20 mouse cellular contexts compared by ENCODE assay signal in the genomic region with DNA sequence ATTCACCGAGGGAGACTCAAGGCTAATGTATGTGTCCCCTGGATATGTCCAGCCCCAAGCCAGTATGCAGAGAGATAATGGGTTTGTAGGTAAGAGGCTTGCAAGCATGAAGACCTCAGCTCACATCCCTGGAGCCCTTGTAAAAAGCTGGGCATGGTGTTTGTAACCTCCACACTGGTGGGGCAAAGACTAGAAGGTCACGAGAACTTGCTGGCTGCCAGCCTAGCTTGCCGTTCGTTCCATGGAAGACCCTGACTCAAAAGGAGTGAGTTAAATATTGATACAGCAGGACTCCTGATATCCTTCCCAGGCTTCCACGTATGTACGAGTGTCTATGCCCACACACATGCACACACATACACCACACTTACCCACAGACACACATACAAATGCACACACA. TPM values are rescaled to one million over a fixed set of nuclear protein-coding genes. Genes with fewer than 3 reads are reported as not detected.
"Had no signal": no experiment of that assay in that cellular context is flagged by ENCODE, and none has a peak within 500 bp of the region (broad histone marks: within the 10 kb centered on the region; RNA-seq: fewer than 3 reads in every experiment).

No protein-coding gene starts in this region.

- H3K36me3 ChIP-seq: lung, embryonic 15.5 days; midbrain, embryonic 12.5 days; midbrain, embryonic 15.5 days; neural tube, embryonic 12.5 days; stomach, embryonic 15.5 days had no signal

- ATAC-seq: liver, postnatal 0 days; lung, postnatal 0 days; midbrain, embryonic 15.5 days had no signal

- H3K9me3 ChIP-seq: lung, embryonic 15.5 days; midbrain, embryonic 12.5 days; midbrain, embryonic 15.5 days; neural tube, embryonic 12.5 days; stomach, embryonic 15.5 days had no signal

- H3K9ac ChIP-seq: liver, postnatal 0 days; lung, embryonic 15.5 days; midbrain, embryonic 12.5 days; midbrain, embryonic 15.5 days; neural tube, embryonic 12.5 days; stomach, embryonic 15.5 days had no signal

- DNase-seq: liver, postnatal 0 days; lung, adult 2 months; lung, postnatal 14 days; lung, postnatal 36 days; right cerebral cortex, postnatal 14 days; thymus, adult 2 months; thymus, postnatal 25 days; thymus, postnatal 4 days had no signal

- H3K4me3 ChIP-seq: lung, embryonic 15.5 days; megakaryocyte, embryonic 14.5 days; midbrain, embryonic 12.5 days; midbrain, embryonic 15.5 days; neural tube, embryonic 12.5 days; stomach, embryonic 15.5 days had no signal

- H3K27me3 ChIP-seq: lung, embryonic 15.5 days; midbrain, embryonic 12.5 days; midbrain, embryonic 15.5 days; neural tube, embryonic 12.5 days; stomach, embryonic 15.5 days had no signal

- H3K27ac ChIP-seq: lung, embryonic 15.5 days; macrophage; midbrain, embryonic 12.5 days; midbrain, embryonic 15.5 days; neural tube, embryonic 12.5 days; stomach, embryonic 15.5 days; stomach, postnatal 0 days had no signal

- H3K4me1 ChIP-seq: lung, embryonic 15.5 days; megakaryocyte, embryonic 14.5 days; neural tube, embryonic 12.5 days; stomach, embryonic 15.5 days had no signal

- H3K4me2 ChIP-seq: lung, embryonic 15.5 days; midbrain, embryonic 12.5 days; midbrain, embryonic 15.5 days; neural tube, embryonic 12.5 days; stomach, embryonic 15.5 days had no signal

RNA-seq across cellular contexts. Expression of a gene that starts 38.5 kb away (rescaled TPM):
- polyA plus RNA-seq: liver, postnatal 0 days; lung, adult 2 months; lung, embryonic 15.5 days; lung, postnatal 0 days; macrophage; midbrain, embryonic 12.5 days; midbrain, postnatal 0 days; spleen, adult 2 months; urinary bladder, adult 2 months had no signal

RNA-seq across cellular contexts. Expression of a gene that starts 49.3 kb away (rescaled TPM):
- polyA plus RNA-seq: macrophage had no signal
